Mouse (Mus musculus): ENCODE data around the gene Csdc2.
"Not testable (repeated sequence)": the region's sequence is repeated elsewhere in the genome, so short reads cannot be mapped to it uniquely, and the experiment has no call there.

GRCm38 (mm10) chr15:81975156-81975555 lies 38.6 kb downstream of the Csdc2 start:
- TF ChIP-seq CTCF, EP300 (IDR thresholded peaks at IDR 0.05; ENCODE audit: low read depth): not testable (repeated sequence)
